Mouse (Mus musculus): ENCODE measurements around the gene Pla2g5. TPM values are rescaled to one million over a fixed set of nuclear protein-coding genes. Genes with fewer than 3 reads are reported as not detected.

The Pla2g5 gene
- total RNA-seq, 4 experiments from 2014 or later = 0.94 to 3.0 (median 1.6) TPM

DNA sequence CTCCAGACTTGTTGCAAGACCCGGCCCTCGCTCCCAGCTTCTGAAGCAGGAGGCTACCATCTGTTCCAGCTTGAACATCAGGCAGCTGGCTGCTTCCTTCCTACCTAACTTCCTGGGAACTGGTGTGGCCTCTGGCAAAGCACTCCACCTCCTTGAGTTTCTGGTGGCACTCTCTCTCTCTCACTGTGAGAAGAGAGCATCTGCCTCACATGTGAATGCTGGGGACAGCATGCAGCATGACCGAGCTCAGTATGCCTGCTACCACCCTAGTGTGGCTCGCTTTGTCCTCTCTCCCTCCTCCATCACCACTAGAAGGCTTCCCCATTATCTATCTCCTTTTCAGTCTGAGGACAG is 66.1 kb downstream of the Pla2g5 start:
- peak; percentile 19 for DNase-seq (ENCODE audit: low spot score in 2 of 2)

DNA sequence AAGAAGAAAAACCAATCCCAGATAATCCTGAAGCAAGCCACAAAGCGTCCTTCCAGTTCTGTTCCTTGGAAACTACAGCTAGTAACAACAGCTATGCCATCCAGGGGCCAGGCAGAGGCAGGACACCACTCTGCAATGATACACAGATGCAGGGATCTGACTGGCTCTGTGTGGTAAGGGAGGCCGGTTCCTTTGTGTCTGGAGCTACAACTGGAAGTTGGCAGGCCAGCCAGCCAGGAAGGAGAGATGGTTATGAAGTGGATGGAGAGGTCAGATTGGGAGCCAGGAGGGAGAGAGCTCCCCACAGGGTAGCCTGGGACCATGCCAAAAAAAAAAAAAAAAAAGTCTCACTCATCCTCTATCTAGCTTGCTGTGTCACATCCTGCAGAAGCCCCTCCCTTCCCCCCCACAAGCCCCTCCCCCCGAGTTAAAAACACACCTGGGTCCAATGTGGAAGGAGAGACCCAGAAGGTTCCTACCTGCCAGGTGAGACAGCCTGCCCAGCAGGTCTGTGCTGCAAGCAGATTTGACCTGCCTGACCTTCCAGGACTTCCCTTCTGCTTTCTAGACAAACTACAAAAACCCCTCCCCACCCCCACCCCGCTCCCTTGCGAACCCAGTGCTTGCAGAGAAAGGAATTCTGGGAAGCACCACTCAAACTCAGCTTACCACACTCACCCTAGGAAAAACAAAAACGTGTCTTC is 66.6 kb downstream of the Pla2g5 start:
- DNase-seq (ENCODE audit: low spot score in 2 of 2) = no peak

DNA sequence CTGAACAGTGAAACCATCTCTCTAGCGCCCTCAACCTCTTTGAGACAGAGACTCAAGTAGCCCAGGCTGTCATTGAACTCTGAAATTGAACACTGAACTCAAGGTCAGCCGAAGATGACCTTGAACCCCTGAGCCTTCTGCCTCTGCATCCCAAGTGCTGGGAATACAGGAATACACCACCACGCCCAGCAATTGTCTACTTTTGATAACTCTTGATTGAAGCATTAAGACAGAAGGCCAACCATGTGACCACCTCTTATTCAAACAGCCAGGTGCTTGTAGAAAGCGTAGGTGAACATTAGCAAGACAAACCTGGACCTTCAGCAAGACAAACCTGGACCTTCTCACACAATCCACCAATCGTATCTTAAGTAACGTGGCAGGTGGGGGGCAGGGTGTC is 68.9 kb downstream of the Pla2g5 start:
- DNase-seq (ENCODE audit: low spot score in 2 of 2) = no peak

GRCm38 (mm10) chr4:138793276-138793675 is 70.0 kb downstream of the Pla2g5 start:
- peak in 1 of 2 experiments; percentile 75 for DNase-seq (ENCODE audit: low spot score in 2 of 2)

GRCm38 (mm10) chr4:138792599-138792998 is 70.7 kb downstream of the Pla2g5 start:
- DNase-seq (ENCODE audit: low spot score in 2 of 2) = no peak

- no peak for DNase-seq (ENCODE audit: low spot score in 2 of 2)
These were observed 71.8 kb downstream of the Pla2g5 start for GRCm38 (mm10) chr4:138791452-138791851.

- DNase-seq (ENCODE audit: low spot score in 2 of 2) = no peak
These were observed 74.9 kb downstream of the Pla2g5 start for GRCm38 (mm10) chr4:138788381-138788780.

DNA sequence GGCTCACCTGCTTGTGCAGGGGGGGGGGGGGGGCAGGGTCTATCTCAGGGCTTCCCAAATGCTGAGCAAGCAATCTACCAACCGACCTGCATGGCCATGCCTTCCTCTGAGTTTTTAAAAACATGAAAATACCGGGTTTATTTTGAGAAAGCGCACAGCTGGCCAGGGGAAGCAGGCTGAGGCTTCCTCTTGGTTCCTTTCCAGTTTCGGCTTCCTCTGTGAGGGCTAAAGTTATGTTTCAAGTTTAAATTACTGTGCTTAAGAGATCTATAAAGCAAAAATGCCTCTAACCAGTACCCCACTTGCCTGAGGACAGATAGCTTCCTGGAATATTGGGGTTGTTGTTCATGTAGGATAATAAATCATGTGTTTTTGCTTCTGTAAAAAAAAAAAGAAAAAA is 77.1 kb downstream of the Pla2g5 start:
- DNase-seq (ENCODE audit: low spot score in 2 of 2) = no peak

DNA sequence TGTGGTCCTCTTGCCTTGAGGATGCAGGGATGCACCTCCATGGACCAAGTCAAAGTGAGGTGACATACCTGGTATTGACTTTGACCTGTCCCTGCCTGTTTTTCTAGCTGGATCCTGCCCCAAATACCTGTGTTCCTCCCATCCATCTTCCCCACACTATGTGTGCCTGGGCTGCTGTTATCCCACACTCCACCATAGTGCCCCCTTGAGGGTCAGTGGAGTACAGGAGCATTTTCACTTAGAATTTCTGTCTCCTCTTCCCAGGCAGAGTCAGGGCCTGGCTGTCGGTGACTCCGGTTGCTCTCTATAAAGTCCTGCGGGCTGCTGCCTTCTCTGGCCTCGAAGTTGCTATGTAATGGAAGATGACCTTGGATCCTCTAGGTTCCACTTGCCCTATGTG is 77.6 kb downstream of the Pla2g5 start:
- no peak for DNase-seq (ENCODE audit: low spot score in 2 of 2)

DNA sequence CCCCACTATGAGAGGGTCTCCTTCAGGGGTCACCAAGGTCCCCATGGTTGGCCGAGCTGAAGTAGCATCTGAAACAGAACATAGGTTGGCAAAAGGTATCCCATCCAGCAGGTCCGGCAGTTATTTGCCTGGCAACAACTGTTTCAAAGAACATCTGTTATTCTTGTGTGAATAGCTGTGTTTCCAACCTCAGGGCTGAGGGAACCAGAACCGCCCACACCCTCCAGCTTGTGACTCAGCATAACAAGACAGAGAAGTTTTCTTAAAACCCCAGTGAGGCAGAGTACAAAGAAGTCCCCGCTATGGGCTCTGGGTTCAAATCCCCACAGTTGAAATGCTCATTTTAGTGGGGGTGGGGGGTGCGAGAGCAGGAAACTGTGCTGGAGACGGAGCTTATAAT is 81.2 kb downstream of the Pla2g5 start:
- peak in 1 of 2 experiments; percentile 63 for DNase-seq (ENCODE audit: low spot score in 2 of 2)

DNA sequence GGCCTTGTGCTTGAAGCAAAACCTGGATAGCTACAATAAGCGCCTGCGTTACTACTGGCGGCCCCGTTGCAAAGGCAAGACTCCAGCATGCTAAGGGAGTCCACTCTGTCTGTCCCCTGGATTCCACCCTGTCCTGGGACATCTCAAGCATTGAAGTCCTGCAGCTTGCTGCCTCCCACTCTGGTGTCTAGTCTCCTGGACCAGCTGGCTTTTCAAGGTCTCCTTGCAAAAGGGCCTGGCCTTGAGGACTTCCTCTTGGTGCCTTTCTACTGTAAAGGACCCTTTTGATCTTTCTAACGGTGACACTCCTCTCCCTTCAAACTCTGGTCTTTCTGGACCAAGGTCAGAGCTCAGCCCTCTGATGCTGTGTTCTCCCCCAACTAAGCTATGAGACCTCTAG is 83.0 kb downstream of the Pla2g5 start:
- no peak for DNase-seq (ENCODE audit: low spot score in 2 of 2)

GRCm38 (mm10) chr4:138777417-138778407 is 85.6 kb downstream of the Pla2g5 start:
- no peak for DNase-seq (ENCODE audit: low spot score in 2 of 2)

- DNase-seq (ENCODE audit: low spot score in 2 of 2) = no peak
These were observed 87.8 kb downstream of the Pla2g5 start, which contains the start of gene Pla2g2d for GRCm38 (mm10) chr4:138775435-138775834. TSS of gene Pla2g2d (plus strand) at chr4:138775735.

GRCm38 (mm10) chr4:138772386-138772785 is 90.9 kb downstream of the Pla2g5 start:
- DNase-seq (ENCODE audit: low spot score in 2 of 2) = no peak

- no peak for DNase-seq (ENCODE audit: low spot score in 2 of 2)
These were observed 91.3 kb downstream of the Pla2g5 start for GRCm38 (mm10) chr4:138771970-138772369.

DNA sequence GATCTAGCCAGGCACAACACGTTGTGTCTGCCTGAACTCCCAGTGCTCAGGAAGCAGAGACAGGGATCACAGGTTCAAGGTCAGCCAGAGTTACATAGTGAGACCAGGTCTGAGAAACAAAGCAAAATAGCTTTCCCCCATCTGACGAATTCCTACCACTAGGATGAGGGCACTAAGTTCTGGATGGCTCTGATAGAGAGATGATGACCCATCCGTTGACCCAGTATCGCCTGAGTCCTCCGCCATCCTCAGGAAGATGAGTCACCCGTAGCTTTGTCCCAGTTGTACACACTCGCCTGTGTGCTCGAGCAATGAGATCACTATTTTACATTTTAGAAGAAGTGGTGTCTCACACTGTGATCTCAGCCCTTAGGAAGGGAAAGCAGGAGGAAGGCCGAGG is 101.0 kb downstream of the Pla2g5 start:
- DNase-seq (ENCODE audit: low spot score in 2 of 2) = no peak

- DNase-seq (ENCODE audit: low spot score in 2 of 2) = no peak
These were observed 105.9 kb downstream of the Pla2g5 start, which contains the start of gene Pla2g2f for GRCm38 (mm10) chr4:138757416-138757815. TSS of gene Pla2g2f (minus strand) at chr4:138757626.

GRCm38 (mm10) chr4:138755983-138756382 is 107.3 kb downstream of the Pla2g5 start:
- DNase-seq (ENCODE audit: low spot score in 2 of 2) = no peak

DNA sequence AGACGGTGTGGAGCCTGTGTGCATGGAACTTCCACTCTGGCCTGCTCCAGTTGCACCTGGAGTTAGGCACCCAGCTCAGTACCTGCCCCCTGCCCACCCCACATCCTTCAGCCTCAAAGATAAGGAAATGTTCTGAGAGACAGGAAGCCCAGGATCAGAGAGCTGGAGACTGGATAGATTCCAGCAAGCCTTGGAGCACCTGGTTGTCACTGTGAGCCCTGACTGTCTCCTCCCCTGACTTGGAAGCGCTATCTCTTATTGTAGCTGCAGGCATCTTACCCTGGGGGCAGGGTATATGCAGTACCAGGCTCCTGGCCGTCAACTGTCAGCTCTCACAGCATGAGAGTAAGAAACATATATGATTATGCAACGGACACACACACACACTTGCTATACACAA is 107.8 kb downstream of the Pla2g5 start:
- no peak for DNase-seq (ENCODE audit: low spot score in 2 of 2)

- no peak for DNase-seq (ENCODE audit: low spot score in 2 of 2)
These were observed 108.8 kb downstream of the Pla2g5 start for GRCm38 (mm10) chr4:138754432-138754831.

DNA sequence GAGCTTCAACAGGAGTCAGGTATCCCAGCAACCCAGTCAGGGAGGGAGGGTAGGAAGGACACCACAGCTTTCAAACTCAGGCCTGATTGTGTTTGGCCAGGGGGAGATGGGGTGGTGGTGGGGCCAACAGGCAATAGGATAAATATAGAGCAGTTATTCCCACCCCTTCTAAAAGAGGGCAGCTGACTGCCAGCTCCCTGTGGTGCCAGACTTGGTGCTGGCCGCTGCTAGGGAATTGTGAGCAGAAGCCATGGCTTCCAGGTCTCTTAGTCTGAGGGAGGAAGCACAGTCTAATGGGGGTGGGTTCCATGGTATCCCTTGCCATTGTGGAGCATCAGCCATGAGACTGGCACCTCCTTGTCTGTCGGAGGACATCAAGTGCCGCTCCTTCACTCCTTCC is 109.7 kb downstream of the Pla2g5 start:
- DNase-seq (ENCODE audit: low spot score in 2 of 2) = no peak

DNA sequence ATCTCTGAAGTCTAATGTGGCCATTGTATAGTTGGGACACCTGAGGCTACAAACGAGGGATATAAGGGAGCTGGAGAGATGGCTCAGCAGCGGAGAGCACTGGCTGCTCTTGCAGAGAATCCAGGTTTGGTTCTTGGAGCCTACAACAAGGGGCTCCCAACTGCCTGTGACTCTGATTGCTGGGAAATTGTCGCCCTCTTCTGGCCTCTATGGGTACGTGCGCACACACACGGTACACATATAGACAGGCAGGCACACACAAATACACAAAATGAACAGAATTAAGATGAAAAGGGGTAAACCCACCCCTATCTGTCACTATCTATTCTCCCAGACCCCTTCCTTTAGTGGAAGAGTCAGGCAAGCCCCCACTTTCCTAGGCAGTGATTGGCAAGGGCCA is 110.7 kb downstream of the Pla2g5 start:
- DNase-seq (ENCODE audit: low spot score in 2 of 2) = no peak
